Mouse (Mus musculus) myocyte (in vitro differentiated cells): ENCODE results near the gene Smpd1. TPM values are rescaled to one million over a fixed set of nuclear protein-coding genes. Genes with fewer than 3 reads are reported as not detected.

Experiments used
- H3K27me3 ChIP-seq: one replicate; pipeline ENCODE4 v1.6.1; 2011; ENCODE audit not compliant: control insufficient read depth, insufficient read depth, insufficient read length
- H3K36me3 ChIP-seq: one replicate; pipeline ENCODE4 v1.6.1; 2011; ENCODE audit not compliant: control insufficient read depth, insufficient read depth
- H3K4me2 ChIP-seq: one replicate; pipeline ENCODE4 v1.6.1; 2011; ENCODE audit warnings: low read depth, control low read depth
- H3K4me3 ChIP-seq: one replicate; pipeline ENCODE4 v1.5.1; 2011; ENCODE audit warnings: mild to moderate bottlenecking, control low read depth, moderate library complexity
- H3K79me2 ChIP-seq: one replicate; pipeline ENCODE4 v1.6.1; 2011; ENCODE audit not compliant: control insufficient read depth, insufficient read depth
- H3ac ChIP-seq: one replicate; pipeline ENCODE4 v1.6.1; 2011; ENCODE audit not compliant: control insufficient read depth, insufficient read length
- CEBPB ChIP-seq: IDR thresholded peaks from 2 replicates; pipeline ENCODE4 v1.6.1; 2011; ENCODE audit warnings: mild to moderate bottlenecking, moderate library complexity; ENCODE audit not compliant: poor library complexity, insufficient read depth, severe bottlenecking
- E2F4 ChIP-seq: IDR thresholded peaks from one replicate; pipeline ENCODE4 v1.6.1; 2011; ENCODE audit warnings: mild to moderate bottlenecking, control low read depth, moderate library complexity; ENCODE audit not compliant: insufficient read depth
- MAX ChIP-seq: IDR thresholded peaks from one replicate; pipeline ENCODE4 v1.6.1; 2011; ENCODE audit warnings: low read depth, mild to moderate bottlenecking, control low read depth
- MYOD1 ChIP-seq, 3 experiments: IDR thresholded peaks; one replicate each; pipeline ENCODE4 v1.6.1; 2011; ENCODE audit warnings: control low read depth in 2 of 3, low read depth in 2 of 3, mild to moderate bottlenecking in 2 of 3, moderate library complexity in 1 of 3; ENCODE audit not compliant: insufficient read length in 2 of 3, control insufficient read depth in 1 of 3
- MYOG ChIP-seq, 3 experiments: IDR thresholded peaks; one replicate each; pipeline ENCODE4 v1.6.1; 2011; ENCODE audit warnings: control low read depth in 2 of 3, low read depth in 2 of 3, mild to moderate bottlenecking in 2 of 3; ENCODE audit not compliant: insufficient read length in 2 of 3, control insufficient read depth in 1 of 3, insufficient read depth in 1 of 3
- POLR2A ChIP-seq: IDR thresholded peaks from one replicate; pipeline ENCODE4 v1.6.1; 2011; ENCODE audit warnings: low read depth, mild to moderate bottlenecking, control low read depth, moderate library complexity; ENCODE audit not compliant: insufficient read length
- POLR2AphosphoS2 ChIP-seq: IDR thresholded peaks from one replicate; pipeline ENCODE4 v1.6.1; 2011; ENCODE audit warnings: low read depth, control low read depth; ENCODE audit not compliant: insufficient read length
- REST ChIP-seq: IDR thresholded peaks from one replicate; pipeline ENCODE4 v1.6.1; 2011; ENCODE audit warnings: mild to moderate bottlenecking, control low read depth, moderate library complexity; ENCODE audit not compliant: insufficient read depth, insufficient read length
- SRF ChIP-seq: IDR thresholded peaks from one replicate; pipeline ENCODE4 v1.6.1; 2011; ENCODE audit warnings: low read depth; ENCODE audit not compliant: control insufficient read depth, insufficient read length
- TCF12 ChIP-seq: IDR thresholded peaks from one replicate; pipeline ENCODE4 v1.6.1; 2011; ENCODE audit warnings: mild to moderate bottlenecking, control low read depth; ENCODE audit not compliant: poor library complexity, insufficient read depth, severe bottlenecking
- TCF3 ChIP-seq: IDR thresholded peaks from one replicate; pipeline ENCODE4 v1.6.1; 2011; ENCODE audit warnings: low read depth, control low read depth; ENCODE audit not compliant: insufficient read length
- USF1 ChIP-seq: IDR thresholded peaks from one replicate; pipeline ENCODE4 v1.6.1; 2011; ENCODE audit warnings: low read depth, mild to moderate bottlenecking, control low read depth, moderate library complexity
- polyA plus RNA-seq: library from polyadenylated mRNA; unstranded; fragments of >200 nt; fragmentation: generic; extraction: Trizol; gene quantifications from one replicate; pipeline ENCODE4 v1.2.1, GENCODE M21; 2012; ENCODE audit warnings: missing spikeins

The Smpd1 gene
- polyA plus RNA-seq, 1 experiment, result 45.5 TPM

DNA sequence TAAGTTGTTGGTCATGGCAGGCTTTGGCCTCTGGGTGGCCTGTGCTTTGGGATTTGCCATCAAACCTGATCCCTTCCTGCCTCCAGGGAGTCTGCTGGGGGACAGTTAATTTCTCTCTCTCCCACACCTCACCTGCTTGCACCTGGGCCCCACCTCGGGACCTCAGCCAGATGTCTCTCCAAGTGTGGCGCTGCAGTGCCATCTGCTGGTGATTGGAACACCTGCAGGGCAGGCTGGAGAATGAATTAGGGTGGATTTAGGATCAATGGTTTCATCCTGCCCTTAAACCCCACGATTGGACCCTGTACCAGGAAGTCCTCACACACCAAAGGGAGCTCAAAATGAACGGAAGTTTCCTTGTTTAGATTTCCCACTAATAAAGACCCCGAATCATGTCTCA lies 39.0 kb upstream of the Smpd1 start:
- Histone ChIP-seq H3K27me3 (peaks cover 4% of the 10 kb centered on the region), H3K36me3 (no peaks in the 10 kb centered on the region), H3K79me2 (no peaks in the 10 kb centered on the region), H3K4me3 (no peak overlapping the region), H3K4me2 (no peak overlapping the region), H3ac (no peak overlapping the region)
- no peak for TF ChIP-seq CEBPB
- TF ChIP-seq POLR2AphosphoS2, result no peak
- TF ChIP-seq REST, result no peak
- no peak for TF ChIP-seq POLR2A
- no peak for TF ChIP-seq E2F4
- TF ChIP-seq USF1, result no peak
- TF ChIP-seq MYOG (IDR thresholded peaks at IDR 0.05; ENCODE audit: control insufficient read depth in 1 of 3, insufficient read depth in 1 of 3, insufficient read length in 2 of 3, low read depth in 2 of 3), result no peak
- no peak for TF ChIP-seq SRF
- no peak for TF ChIP-seq TCF3
- TF ChIP-seq MAX, result no peak
- TF ChIP-seq TCF12, result no peak
- no peak for TF ChIP-seq MYOD1 (IDR thresholded peaks at IDR 0.05; ENCODE audit: control insufficient read depth in 1 of 3, insufficient read length in 2 of 3, low read depth in 2 of 3)

DNA sequence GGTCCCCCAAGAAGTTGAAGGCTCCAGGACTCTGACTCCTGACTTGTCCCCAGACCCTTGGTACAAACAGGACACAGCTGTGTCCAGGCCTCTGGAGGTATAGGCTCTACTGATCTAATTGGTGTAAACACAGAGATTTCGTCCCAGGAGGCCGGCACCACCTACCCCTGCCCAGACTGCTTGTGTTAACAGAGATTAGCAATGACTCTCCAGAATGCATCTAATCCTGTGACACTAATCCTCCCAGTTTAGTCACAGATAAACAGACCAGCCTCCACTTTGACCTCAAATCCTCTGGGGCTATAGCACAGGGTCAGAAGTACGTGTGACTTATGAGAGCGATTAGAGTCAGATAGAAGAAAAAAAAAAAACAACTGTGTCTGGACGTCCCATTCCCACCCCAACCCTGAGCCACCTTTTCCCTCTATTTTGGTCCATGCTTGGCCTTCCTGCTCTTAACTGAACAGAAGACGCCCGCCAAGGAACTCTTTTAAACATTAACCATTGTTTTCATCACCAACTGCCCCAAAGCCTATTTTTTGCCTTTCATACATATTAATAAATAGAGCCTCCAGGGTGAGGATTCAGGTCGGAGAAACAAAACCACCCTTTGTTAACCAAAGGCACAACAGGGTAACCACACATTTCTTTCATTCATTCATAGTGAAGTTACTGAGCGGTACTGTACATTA lies 37.3 kb upstream of the Smpd1 start:
- no peaks in the 10 kb centered on the region for H3K36me3 ChIP-seq
- no peak overlapping the region for H3K4me2 ChIP-seq
- no peak overlapping the region for H3ac ChIP-seq
- H3K79me2 ChIP-seq, result no peaks in the 10 kb centered on the region
- TF ChIP-seq MYOD1 (IDR thresholded peaks at IDR 0.05; ENCODE audit: control insufficient read depth in 1 of 3, insufficient read length in 2 of 3, low read depth in 2 of 3) (no peak), MAX (no peak), E2F4 (no peak), REST (no peak), POLR2A (no peak), USF1 (no peak), SRF (no peak), MYOG (IDR thresholded peaks at IDR 0.05; ENCODE audit: control insufficient read depth in 1 of 3, insufficient read depth in 1 of 3, insufficient read length in 2 of 3, low read depth in 2 of 3) (no peak), TCF3 (no peak)
- H3K27me3 ChIP-seq, result peaks cover 4% of the 10 kb centered on the region
- H3K4me3 ChIP-seq, result no peak overlapping the region

DNA sequence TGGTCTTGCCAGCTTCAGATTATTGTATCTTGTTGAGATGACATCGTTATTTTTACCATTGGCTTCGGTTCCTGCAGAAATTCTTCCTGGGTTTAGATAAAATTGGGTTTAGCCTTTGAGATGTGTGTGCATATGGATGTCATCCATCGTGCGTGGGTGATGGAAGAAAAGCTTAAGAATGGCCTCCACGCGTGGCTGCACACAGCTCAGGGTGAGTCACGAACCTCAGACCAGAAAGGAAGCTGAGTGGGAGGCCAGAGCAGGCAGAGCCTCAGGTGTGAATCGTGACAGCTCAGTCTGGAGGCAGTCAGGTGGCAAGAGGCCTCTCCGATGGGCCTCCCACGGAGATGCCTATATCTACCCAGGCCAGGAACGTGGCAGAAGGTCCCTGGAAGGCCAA lies 34.8 kb upstream of the Smpd1 start:
- Histone ChIP-seq H3K36me3 (no peaks in the 10 kb centered on the region), H3K79me2 (no peaks in the 10 kb centered on the region), H3K27me3 (peaks cover 4% of the 10 kb centered on the region), H3K4me2 (no peak overlapping the region), H3ac (no peak overlapping the region), H3K4me3 (no peak overlapping the region)
- no peak for TF ChIP-seq POLR2AphosphoS2
- TF ChIP-seq MYOD1 (IDR thresholded peaks at IDR 0.05; ENCODE audit: control insufficient read depth in 1 of 3, insufficient read length in 2 of 3, low read depth in 2 of 3), result no peak
- no peak for TF ChIP-seq USF1
- TF ChIP-seq POLR2A, result no peak
- no peak for TF ChIP-seq MYOG (IDR thresholded peaks at IDR 0.05; ENCODE audit: control insufficient read depth in 1 of 3, insufficient read depth in 1 of 3, insufficient read length in 2 of 3, low read depth in 2 of 3)
- no peak for TF ChIP-seq REST

GRCm38 (mm10) chr7:105519771-105520170 lies 34.4 kb upstream of the Smpd1 start:
- no peaks in the 10 kb centered on the region for H3K79me2 ChIP-seq
- peaks cover 4% of the 10 kb centered on the region for H3K27me3 ChIP-seq
- H3K4me2 ChIP-seq, result no peak overlapping the region
- TF ChIP-seq TCF12 (no peak), CEBPB (no peak), POLR2AphosphoS2 (no peak), MYOD1 (IDR thresholded peaks at IDR 0.05; ENCODE audit: control insufficient read depth in 1 of 3, insufficient read length in 2 of 3, low read depth in 2 of 3) (no peak), MYOG (IDR thresholded peaks at IDR 0.05; ENCODE audit: control insufficient read depth in 1 of 3, insufficient read depth in 1 of 3, insufficient read length in 2 of 3, low read depth in 2 of 3) (no peak), SRF (no peak), USF1 (no peak), MAX (no peak), REST (no peak), TCF3 (no peak), POLR2A (no peak), E2F4 (no peak)
- no peak overlapping the region for H3ac ChIP-seq
- no peaks in the 10 kb centered on the region for H3K36me3 ChIP-seq
- H3K4me3 ChIP-seq, result no peak overlapping the region

DNA sequence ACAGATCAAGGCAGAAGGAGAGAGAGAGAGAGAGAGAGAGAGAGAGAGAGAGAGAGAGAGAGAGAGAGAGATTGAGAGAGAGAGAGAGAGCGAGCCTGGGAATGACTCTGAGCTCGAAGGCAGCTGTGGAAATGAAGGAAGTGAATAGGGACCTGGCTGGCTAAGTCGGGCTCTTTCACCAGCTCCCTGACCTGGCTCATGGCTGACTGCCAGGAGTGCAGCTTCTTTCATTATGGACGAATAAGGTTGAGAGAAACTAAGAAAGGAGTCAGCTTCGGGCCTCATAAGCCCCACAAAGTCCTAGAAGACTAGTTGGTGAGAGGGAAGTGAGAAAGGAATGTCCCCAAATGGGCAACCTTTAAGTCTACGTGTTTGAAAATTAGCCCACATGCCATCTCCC lies 34.0 kb upstream of the Smpd1 start:
- TF ChIP-seq MYOG (IDR thresholded peaks at IDR 0.05; ENCODE audit: control insufficient read depth in 1 of 3, insufficient read depth in 1 of 3, insufficient read length in 2 of 3, low read depth in 2 of 3) (no peak), USF1 (no peak), TCF3 (no peak), POLR2A (no peak), MYOD1 (IDR thresholded peaks at IDR 0.05; ENCODE audit: control insufficient read depth in 1 of 3, insufficient read length in 2 of 3, low read depth in 2 of 3) (no peak), POLR2AphosphoS2 (no peak), MAX (no peak), REST (no peak), E2F4 (no peak), SRF (no peak), TCF12 (no peak), CEBPB (no peak)
- H3K36me3 ChIP-seq, result no peaks in the 10 kb centered on the region
- H3K4me3 ChIP-seq, result no peak overlapping the region
- H3ac ChIP-seq, result no peak overlapping the region
- no peak overlapping the region for H3K4me2 ChIP-seq
- no peaks in the 10 kb centered on the region for H3K79me2 ChIP-seq
- peaks cover 4% of the 10 kb centered on the region for H3K27me3 ChIP-seq
